20 mouse cellular contexts compared by ENCODE assay signal in the genomic region with DNA sequence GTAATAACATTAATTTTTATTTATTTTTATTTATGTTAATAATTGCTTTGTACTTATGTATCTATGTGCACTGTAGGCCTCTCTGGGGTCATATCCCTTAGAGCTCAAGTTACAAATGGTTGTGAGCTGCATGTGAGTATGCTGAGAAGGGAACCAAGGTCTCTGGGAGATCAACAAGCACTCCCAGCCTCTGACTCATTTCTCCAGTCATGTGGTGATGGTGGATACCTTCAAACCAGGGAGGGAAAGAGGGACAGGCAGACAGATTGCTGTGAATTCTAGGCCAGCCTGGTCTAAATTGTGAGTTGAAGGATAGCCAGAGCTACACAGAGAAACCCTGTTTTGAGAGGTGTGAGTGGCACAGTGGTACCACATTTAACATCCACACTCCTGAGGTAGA. TPM values are rescaled to one million over a fixed set of nuclear protein-coding genes. Genes with fewer than 3 reads are reported as not detected.
DNase-seq lines count a peak whose midpoint lies in the region.
"Had no signal": no experiment of that assay in that cellular context is flagged by ENCODE, and none has a peak within 500 bp of the region (broad histone marks: within the 10 kb centered on the region; RNA-seq: fewer than 3 reads in every experiment).

No protein-coding gene starts in this region.

- peak; percentile 61 for DNase-seq in adrenal gland, adult 2 months
- no peak for DNase-seq in adrenal gland, adult 18-20 months (ENCODE audit: low spot score in 2 of 2)
- DNase-seq in 3T3-L1 (ENCODE audit: low read depth, low spot score): peak; percentile 75
- peak; percentile 58 for DNase-seq in NIH3T3 (ENCODE audit: low read depth)
- DNase-seq in adrenal gland, postnatal 36 days: peak; percentile 45 to 52
- no peak for DNase-seq in MN1 (ENCODE audit: low spot score)
- no peak for DNase-seq in right cerebral cortex, postnatal 36 days (ENCODE audit: low spot score in 2 of 2)
- DNase-seq: cerebellum, adult 11-12 months; cerebellum, adult 8-10 months; cerebellum, postnatal 10 days; cerebellum, postnatal 36 days; embryo, embryonic 11 days; forebrain, postnatal 0 days; gastrocnemius, adult 2 months; gastrocnemius, postnatal 14 days; heart, adult 18-20 months; heart, postnatal 14 days; heart, postnatal 4 days; kidney, adult 18-20 months; kidney, adult 9 months had no signal

RNA-seq across cellular contexts. Expression of gene Fzd9, which starts 30.1 kb away (rescaled TPM):
- total RNA-seq in adrenal gland, adult 2 months (2021): 10 to 100 TPM in 1 of 2 experiments, 1 to 10 TPM in 1; 2.0 to 10.6 TPM
- 9.6 and 14.0 TPM in 2 replicates for polyA plus RNA-seq in adrenal gland, adult 2 months (2012; rRNA removed)
- total RNA-seq in adrenal gland, adult 18-20 months (2021): 10 to 100 TPM in 1 of 2 experiments, 1 to 10 TPM in 1; 3.0 to 10.5 TPM
- 1 to 10 TPM; 3.7 to 6.3 TPM for total RNA-seq in adrenal gland, postnatal 36 days (2021)

RNA-seq across cellular contexts. Expression of gene Baz1b, which starts 33.9 kb away (rescaled TPM):
- total RNA-seq in adrenal gland, adult 2 months (2021): 10 to 100 TPM; 70.8 to 78.3 TPM
- polyA plus RNA-seq in adrenal gland, adult 2 months (2012; rRNA removed): 26.8 and 30.8 TPM in 2 replicates
- 10 to 100 TPM; 79.1 to 88.7 TPM for total RNA-seq in adrenal gland, adult 18-20 months (2021)
- 10 to 100 TPM; 72.1 to 90.4 TPM for total RNA-seq in adrenal gland, postnatal 36 days (2021)

RNA-seq across cellular contexts. Expression of gene Bcl7b, which starts 52.9 kb away (rescaled TPM):
- 10 to 100 TPM; 77.9 to 95.3 TPM for total RNA-seq in adrenal gland, adult 2 months (2021)
- 52.4 and 79.9 TPM in 2 replicates for polyA plus RNA-seq in adrenal gland, adult 2 months (2012; rRNA removed)
- total RNA-seq in adrenal gland, adult 18-20 months (2021): 10 to 100 TPM; 74.1 to 77.2 TPM
- 10 to 100 TPM; 72.6 to 77.5 TPM for total RNA-seq in adrenal gland, postnatal 36 days (2021)

Comparison
In these comparisons a context has a peak if more than half of its experiments do, and no peak if none do; other contexts are left out.
1. DNase-seq: peak in adrenal gland, adult 2 months (single experiment), 3T3-L1 (single experiment), NIH3T3 (single experiment) and adrenal gland, postnatal 36 days (2 of 2); none in adrenal gland, adult 18-20 months (0 of 2), MN1 (single experiment) and right cerebral cortex, postnatal 36 days (0 of 2).